Mouse (Mus musculus) hindbrain, embryonic 13.5 days (tissue): ENCODE measurements around the gene Slc30a7. TPM values are rescaled to one million over a fixed set of nuclear protein-coding genes. Genes with fewer than 3 reads are reported as not detected.

Experiments used
- ATAC-seq: fragments of 200-750 bp; cut with Nextera tagmentation; 2 replicates; pipeline ENCODE4 v1.8.0; 2017; ENCODE audit warnings: moderate TSS enrichment; ENCODE audit not compliant: low FRiP score
- H3K27ac ChIP-seq: fragments of 300-500 bp; sonication (generic); 2 replicates; pipeline ENCODE4 v1.5.1; 2015; ENCODE audit warnings: inconsistent platforms, mild to moderate bottlenecking, moderate library complexity
- H3K27me3 ChIP-seq: fragments of 300-500 bp; sonication (generic); 2 replicates; pipeline ENCODE4 v1.6.1; 2015; ENCODE audit warnings: mild to moderate bottlenecking, inconsistent platforms
- H3K36me3 ChIP-seq: fragments of 300-500 bp; sonication (generic); 2 replicates; pipeline ENCODE4 v1.6.1; 2015; ENCODE audit warnings: mild to moderate bottlenecking, inconsistent platforms
- H3K4me1 ChIP-seq: fragments of 300-500 bp; sonication (generic); replicated peaks from 2 replicates; pipeline ENCODE4 v1.6.1; 2015; ENCODE audit warnings: inconsistent platforms
- H3K4me2 ChIP-seq: fragments of 300-500 bp; sonication (generic); 2 replicates; pipeline ENCODE4 v1.6.1; 2015; ENCODE audit warnings: inconsistent platforms, mild to moderate bottlenecking, moderate library complexity
- H3K4me3 ChIP-seq: fragments of 300-500 bp; sonication (generic); 2 replicates; pipeline ENCODE4 v1.5.1; 2015; ENCODE audit warnings: mild to moderate bottlenecking, inconsistent platforms
- H3K9ac ChIP-seq: fragments of 300-500 bp; sonication (generic); 2 replicates; pipeline ENCODE4 v1.6.1; 2015; ENCODE audit warnings: mild to moderate bottlenecking, inconsistent platforms
- H3K9me3 ChIP-seq: fragments of 300-500 bp; sonication (generic); 2 replicates; pipeline ENCODE4 v1.6.1; 2016; ENCODE audit warnings: inconsistent platforms
- WGBS: fragments of 180-500 bp; shearing (Covaris S2); methylation state at CpG from one replicate; pipeline ENCODE4 v1.1.7; 2015; 5-methylcytosine and 5-hydroxymethylcytosine counted together
- polyA plus RNA-seq: library from polyadenylated mRNA; unstranded; fragments of >200 nt; fragmentation: Nextera tagmentation; extraction: Ambion mirVana; gene quantifications from 2 replicates; pipeline ENCODE4 v1.2.1, GENCODE M21; 2015

The Slc30a7 gene
- polyA plus RNA-seq, result 18.8 and 21.2 TPM in 2 replicates

DNA sequence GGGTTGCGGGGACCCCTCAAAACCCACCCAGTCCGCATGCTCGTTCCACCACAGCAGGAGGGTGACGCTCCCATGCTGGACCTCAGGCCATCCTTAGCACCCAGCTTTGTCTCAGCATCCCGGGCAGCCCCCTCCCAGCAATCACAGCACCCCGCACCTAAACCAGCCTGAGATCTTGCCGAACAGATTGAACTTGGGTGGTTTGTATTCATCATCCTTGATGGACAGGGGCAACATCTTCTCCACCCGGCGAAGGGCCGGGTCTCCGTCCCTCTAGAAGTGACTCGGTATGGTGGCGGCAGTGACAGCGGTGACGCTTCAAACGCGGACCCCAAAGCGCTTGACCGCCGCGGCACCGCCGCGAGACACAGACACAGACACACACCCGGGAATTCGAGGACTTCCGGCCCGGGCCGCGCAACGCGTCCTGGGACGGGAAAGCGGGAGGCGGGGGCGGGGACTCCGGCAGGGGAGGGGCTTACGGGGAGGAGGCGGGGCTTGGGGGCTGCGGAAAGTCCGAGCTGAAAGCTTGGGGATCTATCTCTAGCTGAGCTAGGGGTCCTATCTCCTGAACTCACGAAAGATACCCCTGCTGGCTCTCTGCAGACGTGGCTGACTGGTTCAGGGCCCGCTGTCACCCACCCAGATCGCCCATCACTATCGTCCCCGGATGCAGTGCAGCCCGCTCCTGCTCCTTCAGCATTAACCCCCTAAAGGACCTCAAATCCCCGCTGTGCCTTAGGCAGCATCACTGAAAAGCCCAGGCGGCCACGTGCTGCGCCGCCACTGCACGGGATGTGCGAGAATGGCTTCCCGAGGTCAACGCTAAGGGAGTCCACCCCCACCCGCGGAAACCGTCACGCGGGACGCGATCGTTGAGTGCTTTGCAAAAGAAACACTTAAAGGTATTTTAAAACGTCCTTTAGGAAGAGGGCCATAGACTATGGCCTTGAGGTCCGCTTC, at the start of gene Slc30a7, which contains the start of gene Extl2:
Gene Slc30a7, minus strand, starts transcription at position 429 of the 963 bp plus-strand sequence.
Gene Extl2, plus strand, starts transcription at position 485 of the 963 bp plus-strand sequence.
- peak; percentile 94 for ATAC-seq
- H3K36me3 ChIP-seq, result peaks cover 16% of the 10 kb centered on the region

GRCm38 (mm10) chr3:116047034-116047433, 39.8 kb upstream of the Slc30a7 start:
- Histone ChIP-seq H3K9me3 (no peaks in the 10 kb centered on the region), H3K9ac (no peak overlapping the region), H3K27me3 (no peaks in the 10 kb centered on the region), H3K4me1 (no peaks in the 10 kb centered on the region), H3K4me2 (no peak overlapping the region), H3K36me3 (no peaks in the 10 kb centered on the region), H3K27ac (peak overlapping the region; percentile 35; the same call in 1 of the 2 replicates), H3K4me3 (no peak overlapping the region)
- no peak for ATAC-seq
- WGBS, result 30% methylated on average over 5 of the region's 5 CpGs

More for the DNA sequence above, at the start of gene Slc30a7, which contains the start of gene Extl2:
- H3K9me3 ChIP-seq, result no peaks in the 10 kb centered on the region
- peak within 1 kb of the TSS; percentile 91 for H3K9ac ChIP-seq
- peak within 1 kb of the TSS; percentile 91 for H3K4me2 ChIP-seq
- peak within 1 kb of the TSS; percentile 84 for H3K4me3 ChIP-seq
- H3K4me1 ChIP-seq, result peaks cover 42% of the 10 kb centered on the region
- no peaks in the 10 kb centered on the region for H3K27me3 ChIP-seq
- under 1% methylated on average over 67 of the region's 67 CpGs for WGBS
- H3K27ac ChIP-seq, result peak within 1 kb of the TSS; percentile 92

GRCm38 (mm10) chr3:116046000-116046399, 38.8 kb upstream of the Slc30a7 start:
- Histone ChIP-seq H3K9ac (no peak overlapping the region), H3K4me3 (no peak overlapping the region), H3K4me1 (no peaks in the 10 kb centered on the region), H3K36me3 (no peaks in the 10 kb centered on the region), H3K27me3 (no peaks in the 10 kb centered on the region), H3K9me3 (no peaks in the 10 kb centered on the region), H3K4me2 (no peak overlapping the region), H3K27ac (no peak overlapping the region)
- no peak for ATAC-seq
- 86% methylated on average over 2 of the region's 2 CpGs for WGBS

- Histone ChIP-seq H3K9me3 (no peaks in the 10 kb centered on the region), H3K9ac (no peak overlapping the region), H3K27ac (no peak overlapping the region), H3K4me3 (no peak overlapping the region), H3K4me1 (no peaks in the 10 kb centered on the region), H3K27me3 (no peaks in the 10 kb centered on the region), H3K4me2 (no peak overlapping the region), H3K36me3 (no peaks in the 10 kb centered on the region)
- ATAC-seq, result no peak
- WGBS, result 84% methylated on average over 3 of the region's 3 CpGs
Observed at GRCm38 (mm10) chr3:116040776-116041175, 33.6 kb upstream of the Slc30a7 start.

DNA sequence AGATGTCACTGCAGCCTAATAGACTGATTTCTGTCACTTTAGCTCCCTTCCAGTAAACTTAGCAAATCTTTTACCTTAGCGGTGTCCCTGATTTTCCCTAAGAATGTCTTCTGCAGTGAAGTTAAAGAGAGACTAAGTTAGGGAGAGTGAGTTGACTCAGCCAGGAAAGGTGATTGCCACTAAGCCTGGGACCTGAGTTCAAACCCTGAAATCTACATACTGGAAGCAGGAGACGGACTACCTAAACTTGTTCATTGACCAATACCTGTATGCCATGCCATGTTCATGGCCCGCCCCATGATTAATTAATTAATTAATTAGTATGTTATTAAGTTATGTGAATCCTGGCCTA, 26.6 kb upstream of the Slc30a7 start:
- H3K36me3 ChIP-seq, result peaks cover under 1% of the 10 kb centered on the region; the same call in 1 of the 2 replicates

DNA sequence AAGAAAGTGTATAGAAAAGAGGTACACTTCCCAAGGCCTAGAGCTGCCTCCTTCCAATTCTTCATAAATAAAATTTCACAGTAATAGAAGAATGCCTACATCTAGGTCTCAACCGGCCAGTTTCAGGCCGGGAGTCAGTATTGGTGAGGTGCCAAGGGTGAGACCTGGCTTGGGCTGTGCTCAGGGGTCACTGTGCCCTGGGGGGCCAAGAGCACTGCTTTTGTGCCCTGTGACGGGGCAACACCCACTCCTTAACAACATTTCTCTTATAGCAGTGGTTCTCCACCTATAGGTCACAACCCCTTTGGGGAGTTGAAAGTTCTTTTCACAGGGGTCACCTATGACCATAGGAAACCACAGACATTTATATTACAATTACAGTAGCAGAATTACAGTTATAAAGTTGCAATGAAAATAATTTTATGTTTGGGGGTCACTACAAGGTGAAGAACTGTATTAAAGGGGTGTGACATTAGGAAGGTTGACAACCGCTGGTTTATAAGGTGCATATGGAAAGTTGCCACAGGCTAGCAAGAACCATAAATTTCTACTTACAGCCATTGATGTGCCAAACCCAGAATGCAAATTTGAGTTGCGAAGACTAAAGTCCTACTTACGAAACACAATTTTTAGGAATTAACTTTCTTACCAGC, 26.1 kb upstream of the Slc30a7 start:
- Histone ChIP-seq H3K4me1 (no peaks in the 10 kb centered on the region), H3K4me3 (no peak overlapping the region), H3K27ac (no peak overlapping the region), H3K9me3 (no peaks in the 10 kb centered on the region), H3K9ac (no peak overlapping the region), H3K4me2 (no peak overlapping the region), H3K36me3 (peaks cover 5% of the 10 kb centered on the region; the same call in 1 of the 2 replicates), H3K27me3 (0 out of 2 replicates have a peak, but pooled peaks cover 3% of the 10 kb centered on the region)
- 0 out of 2 replicates have a peak, but pooled peaks have one; percentile 36 for ATAC-seq
- 58% methylated on average over 6 of the region's 6 CpGs for WGBS

More for the DNA sequence above, 26.6 kb upstream of the Slc30a7 start:
- H3K27ac ChIP-seq, result no peak overlapping the region
- no peaks in the 10 kb centered on the region for H3K4me1 ChIP-seq
- peak; percentile 61; the same call in 1 of the 2 replicates for ATAC-seq
- H3K9ac ChIP-seq, result no peak overlapping the region
- H3K27me3 ChIP-seq, result 0 out of 2 replicates have a peak, but pooled peaks cover 3% of the 10 kb centered on the region
- 59% methylated on average over 3 of the region's 3 CpGs for WGBS
- no peak overlapping the region for H3K4me2 ChIP-seq
- H3K9me3 ChIP-seq, result no peaks in the 10 kb centered on the region
- no peak overlapping the region for H3K4me3 ChIP-seq

GRCm38 (mm10) chr3:116030152-116030788, 23.1 kb upstream of the Slc30a7 start:
- 75% methylated on average over 11 of the region's 11 CpGs for WGBS
- no peak overlapping the region for H3K9ac ChIP-seq
- H3K36me3 ChIP-seq, result peaks cover 14% of the 10 kb centered on the region
- no peak for ATAC-seq
- H3K4me3 ChIP-seq, result no peak overlapping the region
- H3K27me3 ChIP-seq, result 0 out of 2 replicates have a peak, but pooled peaks cover 3% of the 10 kb centered on the region
- no peaks in the 10 kb centered on the region for H3K4me1 ChIP-seq
- H3K4me2 ChIP-seq, result no peak overlapping the region
- H3K9me3 ChIP-seq, result no peaks in the 10 kb centered on the region
- no peak overlapping the region for H3K27ac ChIP-seq

DNA sequence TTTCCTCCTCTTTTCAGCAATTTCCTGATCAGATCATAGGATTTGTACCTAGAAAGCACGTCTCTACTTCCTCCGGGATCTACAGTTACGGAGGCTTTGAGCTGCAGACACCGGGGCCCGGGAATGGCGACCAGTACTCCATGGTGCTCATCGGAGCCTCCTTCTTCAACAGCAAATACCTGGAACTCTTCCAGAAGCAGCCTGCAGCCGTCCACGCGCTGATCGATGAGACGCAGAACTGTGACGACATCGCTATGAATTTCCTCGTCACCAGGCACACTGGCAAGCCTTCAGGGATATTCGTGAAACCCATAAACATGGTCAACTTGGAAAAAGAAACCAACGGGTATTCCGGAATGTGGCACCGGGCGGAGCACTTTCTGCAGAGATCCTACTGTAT, 19.8 kb upstream of the Slc30a7 start:
- no peaks in the 10 kb centered on the region for H3K4me1 ChIP-seq
- no peak for ATAC-seq

GRCm38 (mm10) chr3:116025701-116026100, 18.5 kb upstream of the Slc30a7 start:
- no peak overlapping the region for H3K9ac ChIP-seq
- ATAC-seq, result no peak
- WGBS, result 85% methylated on average over 10 of the region's 10 CpGs
- peaks cover 19% of the 10 kb centered on the region for H3K36me3 ChIP-seq
- H3K27ac ChIP-seq, result no peak overlapping the region
- H3K4me3 ChIP-seq, result no peak overlapping the region
- H3K9me3 ChIP-seq, result no peaks in the 10 kb centered on the region
- H3K27me3 ChIP-seq, result no peaks in the 10 kb centered on the region
- no peaks in the 10 kb centered on the region for H3K4me1 ChIP-seq
- H3K4me2 ChIP-seq, result no peak overlapping the region

More for the DNA sequence above, 19.8 kb upstream of the Slc30a7 start:
- Histone ChIP-seq H3K36me3 (peaks cover 19% of the 10 kb centered on the region), H3K27me3 (no peaks in the 10 kb centered on the region), H3K27ac (no peak overlapping the region), H3K4me3 (no peak overlapping the region), H3K9me3 (no peaks in the 10 kb centered on the region), H3K9ac (no peak overlapping the region), H3K4me2 (no peak overlapping the region)
- 94% methylated on average over 20 of the region's 20 CpGs for WGBS

DNA sequence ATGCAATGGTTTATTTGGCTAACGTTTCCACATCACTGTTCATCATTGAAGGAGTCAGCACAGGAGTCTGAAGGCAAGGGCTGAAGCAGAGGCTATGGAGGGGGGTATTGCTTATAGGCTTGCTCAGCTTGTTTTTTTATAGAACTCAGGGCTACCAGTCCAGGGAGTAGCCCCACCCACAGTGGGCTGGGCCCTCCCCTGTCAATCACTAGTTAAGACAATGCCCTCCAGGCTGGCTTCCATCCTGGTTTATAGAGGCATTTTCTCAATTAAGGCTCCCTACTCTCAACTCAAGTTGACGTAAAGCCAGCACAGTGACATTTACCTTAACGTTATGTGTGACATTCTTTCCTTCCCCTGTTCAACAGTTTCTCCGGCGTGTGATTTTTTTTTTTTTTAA, 17.5 kb upstream of the Slc30a7 start:
- 83% methylated on average over 5 of the region's 5 CpGs for WGBS

DNA sequence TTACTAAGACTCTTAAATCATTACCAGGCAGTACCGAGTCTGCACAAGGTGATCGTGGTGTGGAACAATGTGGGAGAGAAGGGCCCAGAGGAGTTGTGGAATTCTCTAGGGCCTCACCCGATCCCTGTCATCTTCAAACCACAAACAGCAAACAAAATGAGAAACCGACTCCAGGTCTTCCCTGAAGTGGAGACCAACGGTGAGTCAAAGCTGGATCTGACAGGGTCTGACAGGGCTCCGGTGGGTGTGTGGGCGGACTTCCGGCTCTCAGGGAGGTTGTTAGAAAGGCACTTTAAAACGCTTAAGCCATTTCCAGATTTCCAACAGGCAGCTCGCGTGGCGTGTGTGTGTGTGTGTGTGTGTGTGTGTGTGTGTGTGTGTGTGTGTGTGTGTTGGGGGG, 17.0 kb upstream of the Slc30a7 start:
- no peak overlapping the region for H3K4me3 ChIP-seq
- H3K36me3 ChIP-seq, result peaks cover 19% of the 10 kb centered on the region
- no peak overlapping the region for H3K4me2 ChIP-seq
- no peak for ATAC-seq
- no peak overlapping the region for H3K27ac ChIP-seq
- WGBS, result 91% methylated on average over 12 of the region's 12 CpGs
- no peaks in the 10 kb centered on the region for H3K27me3 ChIP-seq
- no peaks in the 10 kb centered on the region for H3K4me1 ChIP-seq
- no peaks in the 10 kb centered on the region for H3K9me3 ChIP-seq
- no peak overlapping the region for H3K9ac ChIP-seq

More for the DNA sequence above, 17.5 kb upstream of the Slc30a7 start:
- Histone ChIP-seq H3K36me3 (peaks cover 19% of the 10 kb centered on the region), H3K27ac (no peak overlapping the region), H3K4me1 (no peaks in the 10 kb centered on the region), H3K9ac (no peak overlapping the region), H3K4me3 (no peak overlapping the region), H3K4me2 (no peak overlapping the region), H3K27me3 (no peaks in the 10 kb centered on the region), H3K9me3 (no peaks in the 10 kb centered on the region)
- ATAC-seq, result no peak

GRCm38 (mm10) chr3:116019136-116019535, 11.9 kb upstream of the Slc30a7 start:
- Histone ChIP-seq H3K27me3 (no peaks in the 10 kb centered on the region), H3K4me1 (no peaks in the 10 kb centered on the region), H3K9ac (no peak overlapping the region), H3K4me2 (no peak overlapping the region), H3K27ac (no peak overlapping the region), H3K36me3 (peaks cover 3% of the 10 kb centered on the region; the same call in 1 of the 2 replicates), H3K9me3 (no peaks in the 10 kb centered on the region), H3K4me3 (no peak overlapping the region)
- WGBS, result 91% methylated on average over 5 of the region's 5 CpGs
- ATAC-seq, result no peak
